Mouse (Mus musculus): ENCODE measurements around the gene Agpat3. TPM values are rescaled to one million over a fixed set of nuclear protein-coding genes. Genes with fewer than 3 reads are reported as not detected.

The Agpat3 gene
- polyA plus RNA-seq (2012; fragmentation: generic; extraction: Trizol) = 95.0 TPM
- long read RNA-seq, experiment 1, full-length matches to known transcripts = 11 of 31 reads
- long read RNA-seq, experiment 1, partial matches to known transcripts = 11 of 31 reads
- long read RNA-seq, experiment 1, other reads (novel, unspliced or antisense) = 9 of 31 reads
- long read RNA-seq, experiment 2, full-length matches to known transcripts = 23 of 63 reads
- long read RNA-seq, experiment 2, partial matches to known transcripts = 7 of 63 reads
- long read RNA-seq, experiment 2, other reads (novel, unspliced or antisense) = 33 of 63 reads

- H3K27me3 ChIP-seq (ENCODE audit: control insufficient read depth, insufficient read depth, insufficient read length) = no peaks in the 10 kb centered on the region
- peaks cover 18% of the 10 kb centered on the region for H3K79me3 ChIP-seq (ENCODE audit: low read depth)
- peak within 1 kb of the TSS; percentile 93 for H3ac ChIP-seq (ENCODE audit: control insufficient read depth, insufficient read length, low read depth)
- no peaks in the 10 kb centered on the region for H3K36me3 ChIP-seq (ENCODE audit: control insufficient read depth, insufficient read depth)
- peaks cover 47% of the 10 kb centered on the region for H3K79me2 ChIP-seq (ENCODE audit: control insufficient read depth, insufficient read depth)
- peak within 1 kb of the TSS; percentile 87 for H3K4me3 ChIP-seq (ENCODE audit: insufficient read depth, poor library complexity, severe bottlenecking)
- no peak for TF ChIP-seq FOSL1 (IDR thresholded peaks at IDR 0.05; ENCODE audit: insufficient read depth, low read length, poor library complexity, severe bottlenecking)
- no peak for TF ChIP-seq CTCF (IDR thresholded peaks at IDR 0.05; ENCODE audit: control insufficient read depth, insufficient read depth, insufficient read length)
- TF ChIP-seq MYOD1 (IDR thresholded peaks at IDR 0.05; ENCODE audit: control insufficient read depth, insufficient read length, low read depth) = no peak
- TF ChIP-seq MYOG (IDR thresholded peaks at IDR 0.05; ENCODE audit: control insufficient read depth, extremely low read depth, insufficient read length) = no peak
- peak; percentile 6 for TF ChIP-seq MAX (IDR thresholded peaks at IDR 0.05)
- no peak for TF ChIP-seq USF1 (IDR thresholded peaks at IDR 0.05; ENCODE audit: low read depth)
- TF ChIP-seq CEBPB (IDR thresholded peaks at IDR 0.05; ENCODE audit: low read depth) = no peak
Measured at GRCm38 (mm10) chr10:78351887-78352665, at the start of gene Agpat3. Agpat3 (minus strand) TSS chr10:78352489.

- no peak overlapping the region for H3ac ChIP-seq (ENCODE audit: control insufficient read depth, insufficient read length, low read depth)
- H3K36me3 ChIP-seq (ENCODE audit: control insufficient read depth, insufficient read depth) = peaks cover 67% of the 10 kb centered on the region
- H3K79me3 ChIP-seq (ENCODE audit: low read depth) = no peaks in the 10 kb centered on the region
- no peaks in the 10 kb centered on the region for H3K27me3 ChIP-seq (ENCODE audit: control insufficient read depth, insufficient read depth, insufficient read length)
- no peaks in the 10 kb centered on the region for H3K79me2 ChIP-seq (ENCODE audit: control insufficient read depth, insufficient read depth)
- TF ChIP-seq CTCF (IDR thresholded peaks at IDR 0.05; ENCODE audit: control insufficient read depth, insufficient read depth, insufficient read length) (no peak), MYOG (IDR thresholded peaks at IDR 0.05; ENCODE audit: control insufficient read depth, extremely low read depth, insufficient read length) (no peak)
- H3K4me3 ChIP-seq (ENCODE audit: insufficient read depth, poor library complexity, severe bottlenecking) = no peak overlapping the region
Measured at GRCm38 (mm10) chr10:78401127-78401526, 48.8 kb upstream of the Agpat3 start.

- H3K4me3 ChIP-seq (ENCODE audit: insufficient read depth, poor library complexity, severe bottlenecking) = no peak overlapping the region
- H3ac ChIP-seq (ENCODE audit: control insufficient read depth, insufficient read length, low read depth) = no peak overlapping the region
- no peak for TF ChIP-seq USF1 (IDR thresholded peaks at IDR 0.05; ENCODE audit: low read depth)
- no peak for TF ChIP-seq CTCF (IDR thresholded peaks at IDR 0.05; ENCODE audit: control insufficient read depth, insufficient read depth, insufficient read length)
- no peak for TF ChIP-seq CEBPB (IDR thresholded peaks at IDR 0.05; ENCODE audit: low read depth)
- TF ChIP-seq MYOD1 (IDR thresholded peaks at IDR 0.05; ENCODE audit: control insufficient read depth, insufficient read length, low read depth) = no peak
- no peak for TF ChIP-seq FOSL1 (IDR thresholded peaks at IDR 0.05; ENCODE audit: insufficient read depth, low read length, poor library complexity, severe bottlenecking)
- TF ChIP-seq MYOG (IDR thresholded peaks at IDR 0.05; ENCODE audit: control insufficient read depth, extremely low read depth, insufficient read length) = no peak
- no peak for TF ChIP-seq MAX (IDR thresholded peaks at IDR 0.05)
- no peaks in the 10 kb centered on the region for H3K27me3 ChIP-seq (ENCODE audit: control insufficient read depth, insufficient read depth, insufficient read length)
- no peaks in the 10 kb centered on the region for H3K79me2 ChIP-seq (ENCODE audit: control insufficient read depth, insufficient read depth)
- peaks cover 50% of the 10 kb centered on the region for H3K36me3 ChIP-seq (ENCODE audit: control insufficient read depth, insufficient read depth)
- no peaks in the 10 kb centered on the region for H3K79me3 ChIP-seq (ENCODE audit: low read depth)
Measured at GRCm38 (mm10) chr10:78399090-78399657, 46.9 kb upstream of the Agpat3 start.

GRCm38 (mm10) chr10:78396625-78396885, 44.3 kb upstream of the Agpat3 start:
- no peak overlapping the region for H3K4me3 ChIP-seq (ENCODE audit: insufficient read depth, poor library complexity, severe bottlenecking)
- no peaks in the 10 kb centered on the region for H3K79me2 ChIP-seq (ENCODE audit: control insufficient read depth, insufficient read depth)
- peaks cover 24% of the 10 kb centered on the region for H3K36me3 ChIP-seq (ENCODE audit: control insufficient read depth, insufficient read depth)
- no peak overlapping the region for H3ac ChIP-seq (ENCODE audit: control insufficient read depth, insufficient read length, low read depth)
- H3K79me3 ChIP-seq (ENCODE audit: low read depth) = no peaks in the 10 kb centered on the region
- H3K27me3 ChIP-seq (ENCODE audit: control insufficient read depth, insufficient read depth, insufficient read length) = no peaks in the 10 kb centered on the region
- no peak for TF ChIP-seq MYOD1 (IDR thresholded peaks at IDR 0.05; ENCODE audit: control insufficient read depth, insufficient read length, low read depth)
- TF ChIP-seq CTCF (IDR thresholded peaks at IDR 0.05; ENCODE audit: control insufficient read depth, insufficient read depth, insufficient read length) = no peak
- TF ChIP-seq MAX (IDR thresholded peaks at IDR 0.05) = no peak

- Histone ChIP-seq H3ac (ENCODE audit: control insufficient read depth, insufficient read length, low read depth) (no peak overlapping the region), H3K4me3 (ENCODE audit: insufficient read depth, poor library complexity, severe bottlenecking) (no peak overlapping the region)
Measured at GRCm38 (mm10) chr10:78395819-78396624, 43.7 kb upstream of the Agpat3 start.

More at GRCm38 (mm10) chr10:78395819-78396624, 43.7 kb upstream of the Agpat3 start:
- Histone ChIP-seq H3K36me3 (ENCODE audit: control insufficient read depth, insufficient read depth) (peaks cover 18% of the 10 kb centered on the region), H3K79me2 (ENCODE audit: control insufficient read depth, insufficient read depth) (no peaks in the 10 kb centered on the region), H3K79me3 (ENCODE audit: low read depth) (no peaks in the 10 kb centered on the region), H3K27me3 (ENCODE audit: control insufficient read depth, insufficient read depth, insufficient read length) (no peaks in the 10 kb centered on the region)
- TF ChIP-seq CTCF (IDR thresholded peaks at IDR 0.05; ENCODE audit: control insufficient read depth, insufficient read depth, insufficient read length) (peak; percentile 77), MAX (IDR thresholded peaks at IDR 0.05) (peak; percentile 34), MYOG (IDR thresholded peaks at IDR 0.05; ENCODE audit: control insufficient read depth, extremely low read depth, insufficient read length) (no peak)

Measured in C2C12 (cell line).